Mouse (Mus musculus): Measurements from ENCODE around the gene Hmgcll1. TPM values are rescaled to one million over a fixed set of nuclear protein-coding genes. Genes with fewer than 3 reads are reported as not detected.

The Hmgcll1 gene
- under 1 TPM; 0.56 to 0.70 TPM for total RNA-seq (2021)
- long read RNA-seq, experiment 1, result 0 reads
- long read RNA-seq, experiment 2, result 0 reads

DNA sequence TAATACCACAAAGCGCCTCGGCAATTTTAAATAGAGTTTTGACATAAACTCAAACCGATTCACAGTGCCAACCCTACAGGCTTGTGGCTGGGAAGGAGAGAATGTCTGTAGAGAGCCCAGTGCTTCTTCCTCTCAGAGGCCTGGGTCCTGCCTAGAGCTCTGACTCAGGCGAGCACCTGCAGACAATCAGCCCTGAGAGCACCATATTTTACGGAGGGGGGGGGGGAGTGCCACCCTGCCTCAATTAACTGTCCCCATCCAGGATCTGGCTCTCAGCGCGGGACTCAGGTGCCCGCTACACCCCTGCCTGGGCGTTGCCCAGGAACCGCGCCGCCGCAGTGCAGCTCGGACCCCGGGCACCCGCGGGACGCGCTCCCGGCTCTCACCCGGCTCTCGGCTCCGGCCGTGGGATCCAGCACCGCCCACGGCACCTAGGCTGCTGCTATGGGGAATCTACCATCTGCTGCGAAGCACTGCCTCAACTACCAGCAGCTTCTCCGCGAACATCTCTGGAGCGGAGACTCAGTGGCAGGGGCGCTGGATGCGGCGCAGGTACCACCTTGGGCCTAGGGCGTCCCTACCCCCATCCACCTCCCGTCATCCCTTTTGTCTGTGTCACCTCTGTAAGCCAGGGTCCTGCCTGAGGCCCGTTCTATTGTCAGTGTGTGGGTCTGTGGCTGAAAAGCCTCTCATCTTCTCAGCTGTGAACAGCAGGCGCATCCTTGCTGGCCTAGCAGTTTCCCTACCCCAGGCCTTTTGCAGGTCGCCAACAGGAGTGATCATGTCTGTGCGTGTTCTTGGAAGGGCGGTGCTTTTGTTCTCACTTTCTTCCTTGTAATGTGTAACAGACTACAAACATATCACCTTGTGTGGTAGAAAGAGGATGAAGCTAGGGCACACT lies at the start of gene Hmgcll1:
TSS of gene Hmgcll1 (plus strand) at position 225 of the 901 bp plus-strand sequence.
- DNase-seq, result no peak

DNA sequence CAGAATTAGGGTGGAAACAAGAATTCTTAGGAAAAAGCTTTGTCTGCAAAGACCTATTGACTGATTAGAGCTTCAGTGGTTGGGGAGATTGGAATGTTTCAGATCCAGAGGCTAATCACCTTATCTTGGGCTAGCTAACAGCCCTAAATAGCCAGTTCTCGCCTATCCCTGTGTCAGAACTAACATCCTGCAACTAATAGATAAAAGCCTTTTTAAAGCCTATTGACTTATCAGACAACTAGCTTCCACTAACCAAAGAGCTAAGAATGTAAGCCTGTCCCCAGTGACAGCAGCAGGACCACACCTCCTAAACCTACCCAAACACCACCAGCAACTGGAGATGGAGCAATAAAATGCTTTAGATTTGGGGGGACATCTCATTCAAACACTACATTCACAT lies 34.6 kb upstream of the Hmgcll1 start:
- DNase-seq, result no peak

DNA sequence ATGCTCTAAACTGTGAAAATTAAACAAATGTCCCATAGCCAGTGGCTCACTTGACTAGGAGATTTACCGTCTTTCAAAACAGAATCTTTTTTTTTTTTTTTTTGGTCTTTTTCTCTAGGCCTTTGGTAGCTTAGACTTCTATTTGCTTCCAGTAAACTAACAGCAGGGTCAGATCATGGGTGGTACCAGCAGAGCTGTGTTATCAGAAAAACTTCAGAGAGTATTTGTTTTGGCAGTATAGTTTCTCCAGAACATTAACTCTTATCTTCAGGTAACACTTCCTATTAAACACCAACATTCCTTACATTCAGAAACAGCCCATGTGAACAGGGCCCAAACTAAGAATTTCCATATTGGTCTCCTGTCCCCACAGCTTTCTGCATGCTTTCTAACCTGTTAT lies 33.5 kb upstream of the Hmgcll1 start:
- DNase-seq, result no peak

DNA sequence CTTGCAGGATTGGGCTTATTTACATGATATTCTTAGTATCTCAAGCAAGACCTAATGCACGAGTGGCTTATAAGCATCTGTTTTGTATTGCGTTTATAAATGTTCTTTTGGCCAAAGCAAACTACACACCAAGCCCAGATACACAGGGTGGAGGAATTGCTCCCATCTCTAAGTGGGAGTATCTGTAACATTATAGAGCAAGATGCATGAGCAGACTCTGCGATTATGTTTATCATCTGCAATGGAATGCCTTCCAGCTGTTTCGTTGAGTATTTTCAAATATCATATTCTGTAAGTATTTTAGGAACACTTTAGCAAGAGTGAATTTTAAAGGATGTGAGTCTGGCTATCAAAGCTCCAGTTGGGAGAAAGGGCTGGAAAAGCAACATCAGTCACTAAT lies 25.2 kb upstream of the Hmgcll1 start:
- DNase-seq, result no peak

DNA sequence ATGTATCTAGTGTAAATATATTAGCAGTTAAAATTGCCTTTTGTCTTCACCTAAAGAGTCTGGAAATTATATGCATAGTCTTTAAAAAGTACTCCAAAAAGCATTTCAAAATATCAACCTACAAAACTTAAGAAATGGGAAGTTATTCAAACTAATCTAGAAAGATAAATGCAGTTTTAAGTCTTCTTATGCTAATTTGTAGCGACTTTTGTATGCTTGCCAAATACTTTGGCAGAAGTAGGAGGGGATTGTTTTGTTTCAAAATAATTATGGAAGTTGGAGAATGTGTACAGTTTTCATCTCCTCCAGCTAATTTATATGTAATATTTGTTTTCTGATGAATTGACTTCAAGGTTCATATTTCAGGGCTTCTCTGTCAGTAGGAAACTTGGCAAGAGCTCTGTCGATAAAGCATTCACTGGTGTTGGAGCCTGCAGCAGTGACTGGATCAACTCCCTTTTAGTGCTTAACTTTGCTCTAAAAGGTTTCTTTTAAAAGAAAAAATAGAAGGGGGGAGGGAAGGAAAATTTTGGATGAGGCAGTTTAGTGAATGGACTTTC lies 15.8 kb upstream of the Hmgcll1 start:
- no peak for DNase-seq

DNA sequence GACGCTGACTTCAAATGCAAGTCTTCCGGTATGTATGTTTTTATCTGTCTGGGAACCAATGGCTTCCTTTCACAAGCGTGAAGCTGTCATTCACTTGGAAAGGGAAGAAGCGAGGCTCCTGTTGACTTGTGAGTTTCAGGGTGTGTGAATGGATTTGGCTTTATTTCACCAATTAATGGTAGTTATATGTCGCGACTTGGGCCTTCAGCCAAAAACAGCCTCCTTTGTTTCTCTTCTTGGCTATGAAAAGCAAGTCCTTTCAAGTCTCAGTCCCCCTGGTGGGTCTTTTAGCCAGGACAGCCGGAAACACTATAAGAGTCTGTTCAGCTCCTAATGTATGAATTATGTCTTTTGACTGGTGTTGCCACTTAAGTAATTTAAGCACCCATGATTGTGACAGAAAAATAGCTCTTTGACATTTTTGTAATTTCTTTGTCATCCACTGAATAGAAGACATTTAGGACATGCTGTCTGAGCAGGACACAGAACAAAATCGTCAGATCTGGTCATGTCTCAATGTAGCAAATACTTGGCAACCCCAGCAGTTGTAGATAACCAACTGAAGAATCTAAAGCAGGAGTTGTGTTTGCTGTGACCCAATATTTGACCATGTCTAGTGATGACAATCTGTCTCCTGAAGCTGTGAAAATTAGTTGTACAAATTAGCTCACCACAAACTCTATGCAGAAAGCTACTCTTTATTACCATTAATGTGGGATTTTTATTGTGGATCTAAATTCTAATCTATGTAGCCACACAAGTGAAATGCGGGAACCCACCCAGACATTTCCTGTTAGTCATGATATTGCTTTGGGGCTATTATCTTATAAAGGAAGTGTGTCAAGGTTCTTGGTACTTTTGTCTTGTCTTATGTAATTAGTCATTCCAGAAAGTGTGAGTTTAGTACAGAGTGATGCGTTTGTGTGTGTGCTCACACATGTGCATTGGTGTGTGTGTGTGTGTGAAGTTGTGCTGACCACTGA lies 13.5 kb upstream of the Hmgcll1 start:
- DNase-seq, result no peak

DNA sequence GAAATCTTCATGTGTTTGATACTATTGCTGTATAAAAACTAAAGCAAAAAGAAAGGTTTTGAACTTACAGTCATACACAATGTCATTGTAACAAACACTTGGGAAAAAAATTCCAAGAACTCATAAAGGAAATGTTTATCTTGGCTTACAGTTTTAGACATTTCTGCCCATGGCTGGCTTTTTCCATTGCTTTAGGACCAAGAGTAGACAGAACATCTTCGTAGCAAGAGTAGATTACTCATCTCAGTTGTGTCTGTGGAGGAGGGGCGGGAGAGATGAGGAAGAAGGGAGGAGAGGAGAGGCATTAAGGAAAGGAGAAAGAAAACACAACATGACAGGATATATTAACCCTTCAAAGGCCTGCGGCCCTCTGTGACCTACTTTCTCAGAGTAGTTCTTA lies 11.6 kb upstream of the Hmgcll1 start:
- DNase-seq, result no peak

DNA sequence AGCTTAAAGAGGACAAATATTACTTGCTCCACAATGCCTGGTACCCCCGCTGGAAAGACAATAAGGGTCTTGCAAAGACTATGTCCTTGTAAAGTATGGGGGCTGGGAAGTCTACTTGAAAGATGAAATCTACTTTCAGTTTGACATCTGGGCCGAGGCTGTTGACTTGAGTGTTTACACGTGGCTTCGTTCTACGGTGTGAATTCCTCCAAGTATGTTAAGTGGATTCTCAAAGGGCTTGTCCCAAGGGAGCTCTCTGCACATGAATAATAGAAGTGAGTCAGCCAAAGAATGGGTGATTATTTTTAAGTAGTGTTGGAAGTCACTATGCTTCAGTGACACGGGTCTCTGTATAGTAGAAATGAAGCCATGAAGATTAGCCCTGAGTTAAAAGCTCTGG lies 11.0 kb upstream of the Hmgcll1 start:
- DNase-seq, result no peak

DNA sequence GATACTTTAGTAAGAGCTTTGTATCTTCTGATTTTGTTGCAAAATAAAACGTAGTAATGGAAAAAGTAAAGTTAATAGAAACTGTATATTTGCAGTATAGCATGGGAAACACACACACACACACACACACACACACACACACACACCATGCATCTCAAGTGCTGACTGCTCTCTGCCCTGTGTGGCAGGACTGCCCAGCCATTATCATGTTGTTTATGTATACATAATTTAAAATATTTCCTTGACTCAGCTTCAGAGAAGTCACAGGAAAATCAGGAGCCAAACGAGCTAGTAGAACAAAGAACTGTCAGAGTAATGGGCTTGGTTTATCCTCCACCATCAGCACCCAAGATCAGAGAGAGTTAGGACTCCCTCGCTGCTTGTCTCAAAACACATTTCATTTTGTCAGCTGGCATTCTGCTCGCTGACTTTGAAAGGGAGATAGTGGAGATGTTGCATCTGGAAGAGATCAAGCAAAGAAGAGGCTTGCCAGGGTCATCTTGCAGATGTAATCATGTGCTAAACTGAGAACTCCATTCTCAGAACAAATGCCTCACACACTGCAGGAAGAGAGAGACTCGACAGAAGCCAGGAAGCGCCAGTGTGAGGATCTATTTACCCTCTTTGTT lies 7.2 kb upstream of the Hmgcll1 start:
- DNase-seq, result peak; percentile 10

DNA sequence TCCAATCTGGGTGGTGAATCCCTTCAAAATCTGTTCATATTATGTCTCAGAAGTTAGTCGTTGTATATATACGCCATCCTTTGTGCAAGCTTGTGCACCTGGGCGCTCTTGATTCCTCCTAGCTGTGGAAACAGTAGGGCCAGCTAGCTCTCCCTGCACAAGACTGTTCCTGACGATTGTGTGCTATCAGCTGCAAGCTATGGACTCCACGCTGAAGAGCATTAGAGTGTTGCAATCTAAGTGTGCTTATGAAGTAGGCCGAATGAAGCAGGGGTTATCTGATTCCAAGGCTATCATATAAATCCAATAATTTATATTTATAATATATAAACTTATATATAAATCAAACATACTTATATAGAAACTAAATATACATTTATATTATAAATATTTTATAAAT lies 866 bp upstream of the Hmgcll1 start:
- no peak for DNase-seq

DNA sequence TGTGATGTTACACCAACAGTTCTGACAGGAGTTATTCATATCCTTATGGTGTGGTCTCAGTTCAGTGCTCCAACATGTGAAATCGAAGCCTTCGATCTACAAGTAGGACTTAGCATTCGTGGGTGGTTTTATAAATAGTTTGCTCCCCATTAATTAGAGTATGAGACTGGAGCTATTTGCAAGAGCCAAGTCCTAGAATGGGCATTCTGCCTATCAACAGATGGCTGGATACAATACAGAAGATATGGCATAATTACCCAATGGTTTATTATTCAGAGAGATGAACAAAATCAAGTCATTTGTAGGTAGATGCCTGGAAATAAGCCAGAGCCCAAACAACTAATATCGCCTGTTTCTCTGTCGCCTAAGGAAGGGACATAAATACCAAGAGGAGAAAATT lies 1.3 kb downstream of the Hmgcll1 start:
- DNase-seq, result no peak

DNA sequence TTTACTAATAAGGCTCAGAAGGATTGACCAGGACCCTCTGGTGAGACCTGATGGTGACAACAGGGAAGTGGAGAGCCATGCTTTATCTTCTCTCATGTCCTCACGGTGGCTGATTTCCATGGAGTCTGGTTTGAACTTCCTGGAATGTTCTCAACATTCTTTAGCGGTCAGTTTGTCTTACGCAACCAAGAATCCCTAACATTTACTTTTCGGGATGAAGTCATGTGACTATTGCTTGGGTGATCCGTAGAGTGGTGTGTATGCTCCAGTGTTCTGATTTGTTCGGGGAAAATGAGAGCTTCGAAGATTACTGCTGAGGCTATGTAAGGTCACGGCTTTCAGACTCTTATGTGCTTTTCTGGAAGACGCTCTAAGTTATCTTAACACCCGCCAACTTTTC lies 1.9 kb downstream of the Hmgcll1 start:
- DNase-seq, result no peak

DNA sequence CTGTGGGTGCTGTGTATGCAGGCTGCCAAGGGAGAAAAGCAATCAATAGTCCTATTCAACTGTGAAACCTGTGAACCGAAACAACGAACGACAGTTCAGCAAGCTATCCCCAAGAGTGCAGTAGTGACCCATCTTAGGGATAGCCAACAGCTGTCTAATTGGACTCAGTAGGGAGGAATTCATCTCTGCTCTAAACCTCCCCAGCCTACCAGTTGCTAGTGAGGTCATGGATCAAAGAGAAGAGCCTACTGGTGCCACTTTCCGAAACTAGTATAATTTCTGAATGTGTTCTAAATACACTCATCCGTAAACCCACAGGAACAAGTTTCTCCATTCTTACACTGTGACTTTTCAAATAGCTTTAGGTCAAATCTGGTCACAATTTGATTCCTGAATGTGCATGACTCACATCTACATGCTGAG lies 8.9 kb downstream of the Hmgcll1 start:
- DNase-seq, result no peak

DNA sequence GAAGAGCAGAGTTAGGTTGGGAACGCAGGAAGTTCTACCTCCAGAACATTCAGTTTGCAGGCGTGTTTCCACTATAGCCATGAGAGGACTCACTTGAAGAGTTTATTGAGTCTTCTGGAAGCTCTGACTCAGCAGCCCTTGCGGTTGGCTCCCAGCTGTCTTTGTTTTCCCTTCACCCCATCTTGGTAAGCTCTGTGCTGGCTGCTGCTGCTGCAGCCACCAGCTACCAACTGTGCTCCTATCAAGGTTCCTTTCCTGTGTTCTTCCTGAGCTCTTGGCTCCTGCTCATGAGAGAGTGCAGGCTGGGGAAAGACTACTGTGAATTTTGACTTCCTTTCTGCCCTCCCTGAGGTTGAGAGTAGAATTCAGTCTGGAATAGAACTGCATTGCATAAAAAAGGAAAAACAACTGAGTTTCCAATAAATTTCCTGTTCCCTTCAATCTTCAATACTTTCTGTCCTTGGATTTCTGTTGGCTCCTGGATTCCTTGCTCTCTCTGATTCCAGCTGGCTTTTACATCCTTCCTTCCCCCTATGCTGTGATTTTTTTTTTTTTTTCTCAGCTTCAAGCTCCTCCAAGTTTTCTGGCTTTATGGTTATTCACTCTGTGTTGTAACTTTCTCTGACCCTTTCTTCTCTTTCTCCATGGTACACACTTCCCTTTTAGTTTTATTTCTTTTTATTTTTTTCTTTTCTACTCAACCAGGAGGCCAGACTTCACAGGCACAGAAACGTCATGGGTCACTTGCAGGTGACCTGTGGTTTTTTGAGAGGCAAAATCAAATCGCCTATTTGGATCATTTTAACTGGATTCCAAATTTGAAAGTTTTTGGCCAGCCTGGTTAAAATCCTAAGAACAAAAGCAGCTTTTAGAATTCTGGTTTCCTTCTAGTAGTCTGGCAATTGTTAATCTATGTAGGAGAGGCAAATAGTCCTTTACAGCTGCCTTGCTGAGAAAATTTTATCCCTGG lies 9.9 kb downstream of the Hmgcll1 start:
- DNase-seq, result no peak

DNA sequence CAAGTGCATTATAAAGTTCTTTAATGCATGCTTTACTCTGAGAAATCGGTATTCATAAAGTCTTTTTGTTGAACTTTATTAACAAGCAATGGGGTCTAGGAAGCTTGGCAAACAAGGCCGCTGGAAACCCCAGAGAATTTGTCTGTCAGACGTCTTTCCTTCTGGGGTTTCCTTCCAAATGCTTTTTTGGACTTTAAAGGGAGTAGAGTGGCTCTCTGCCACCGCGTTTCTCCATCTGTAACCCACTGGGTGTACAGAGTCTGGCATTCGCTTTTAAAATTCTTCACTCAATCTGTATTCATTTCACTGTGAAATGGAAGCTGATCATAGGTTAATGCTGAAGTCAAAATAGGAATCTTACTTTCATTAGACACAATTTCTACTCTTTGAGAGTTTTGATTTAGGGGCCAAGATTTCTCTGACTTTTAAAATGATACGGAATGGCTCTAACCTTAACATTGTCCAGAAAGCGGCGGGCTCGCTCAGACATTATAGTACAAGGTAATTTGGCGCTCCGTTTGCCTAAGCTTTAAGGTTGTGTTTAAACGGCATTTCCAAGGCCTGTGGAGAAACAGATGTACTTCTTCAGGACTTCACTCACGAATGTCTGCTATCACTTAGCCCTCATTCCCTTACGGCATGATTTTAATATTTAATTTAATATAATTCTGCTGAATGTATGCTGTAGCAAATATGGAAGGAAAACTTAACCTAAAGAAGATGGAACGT lies 15.0 kb downstream of the Hmgcll1 start:
- DNase-seq, result no peak

DNA sequence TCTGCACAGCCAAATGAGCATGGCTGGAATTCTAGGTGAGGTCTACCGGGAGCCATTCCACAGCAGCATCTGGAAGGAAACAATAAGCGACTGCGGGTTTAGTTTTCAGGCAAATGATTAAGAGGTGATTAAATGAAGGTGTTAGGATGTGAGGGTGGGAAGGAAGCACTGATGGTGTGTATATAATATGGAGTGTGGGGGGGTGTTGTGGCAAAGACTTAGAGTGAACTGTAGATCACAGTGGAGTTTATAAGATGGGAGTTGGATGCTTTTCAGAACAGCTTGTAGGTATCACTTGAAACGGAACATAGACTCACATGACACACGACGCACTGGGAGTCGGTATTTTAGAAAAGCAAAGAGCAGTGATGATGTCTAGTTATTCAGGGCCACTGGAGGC lies 20.4 kb downstream of the Hmgcll1 start:
- no peak for DNase-seq

DNA sequence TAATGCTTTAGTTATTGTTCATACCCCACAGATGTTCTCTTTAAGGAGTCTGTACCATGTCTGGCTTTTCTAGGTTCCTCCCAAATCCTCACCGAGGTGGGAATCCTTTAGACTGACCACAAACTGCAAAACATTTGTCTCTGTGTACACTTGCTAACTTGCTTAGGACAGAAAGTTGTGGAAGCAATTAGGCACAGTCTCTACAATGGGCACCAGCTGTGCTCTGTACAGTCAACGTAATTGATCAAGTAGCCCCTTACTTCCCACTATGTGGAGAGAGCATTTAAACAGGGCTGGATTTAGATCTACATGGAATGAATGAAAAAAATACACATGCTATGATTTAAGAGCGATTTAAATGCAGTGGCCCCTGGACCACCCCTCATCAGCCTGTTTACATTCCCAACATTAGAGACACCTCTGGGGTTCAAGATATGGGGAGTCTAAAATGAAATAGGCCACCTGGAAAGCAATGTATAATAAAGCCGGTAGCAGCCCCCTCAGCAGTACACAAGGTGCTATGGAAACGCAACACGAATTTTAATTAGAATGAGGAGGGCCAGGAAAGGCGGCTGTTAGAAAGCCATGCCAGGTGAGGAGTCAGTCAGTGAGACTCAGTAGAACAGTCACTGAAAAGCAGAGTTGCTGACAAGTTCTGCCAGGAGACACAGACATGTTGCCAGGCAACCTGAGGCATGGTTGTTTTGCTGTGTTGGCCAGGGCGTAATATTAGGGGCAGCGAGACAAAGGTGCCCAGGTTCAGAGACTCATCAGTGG lies 23.9 kb downstream of the Hmgcll1 start:
- no peak for DNase-seq

DNA sequence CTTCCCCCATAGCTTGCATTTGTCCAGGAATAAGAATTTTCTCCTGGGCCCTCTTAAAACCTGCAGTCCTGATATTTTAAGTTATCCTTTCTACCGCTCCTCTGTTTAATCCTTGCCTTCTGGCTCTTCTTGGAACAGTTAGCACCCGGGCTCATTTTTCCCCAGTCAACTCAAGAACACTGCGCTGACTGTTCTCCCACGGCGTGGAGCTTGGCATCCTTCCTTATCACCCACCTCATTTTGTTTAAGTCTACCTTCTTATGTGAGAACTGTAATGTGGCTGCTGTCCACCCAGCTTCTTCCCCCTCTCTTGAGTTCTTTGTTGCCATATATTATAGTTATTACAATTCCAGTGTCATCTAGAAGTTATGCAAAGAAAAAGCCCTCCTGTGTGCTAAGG lies 25.1 kb downstream of the Hmgcll1 start:
- DNase-seq, result no peak

DNA sequence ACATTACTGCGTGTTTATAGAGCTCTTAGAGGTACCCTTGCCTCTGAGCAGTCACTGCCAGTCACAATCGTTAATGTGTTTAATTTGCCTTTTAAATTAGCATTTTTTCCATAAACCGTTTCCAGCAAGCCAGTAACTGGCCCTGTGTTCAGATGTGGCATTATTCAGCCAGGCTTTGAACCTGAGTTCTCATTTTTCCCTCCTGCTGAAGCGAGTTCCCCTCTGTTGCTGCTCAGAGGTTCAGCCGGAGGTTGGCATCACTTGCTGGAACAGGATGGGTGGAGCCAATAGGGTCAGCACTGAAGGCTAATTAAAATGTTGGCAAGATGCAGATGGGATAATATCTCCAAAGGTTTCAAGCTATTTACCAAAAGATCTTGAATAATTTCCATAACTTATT lies 28.7 kb downstream of the Hmgcll1 start:
- DNase-seq, result no peak
